Mouse (Mus musculus): Measurements from ENCODE around the gene Cyb5r3. TPM values are rescaled to one million over a fixed set of nuclear protein-coding genes. Genes with fewer than 3 reads are reported as not detected.

Gene Cyb5r3
- total RNA-seq, 2 experiments from 2014 or later: 91.3 to 102 TPM

- DNase-seq: no peak
These were observed 2.3 kb downstream of the Cyb5r3 start for GRCm38 (mm10) chr15:83169772-83170722.

DNA sequence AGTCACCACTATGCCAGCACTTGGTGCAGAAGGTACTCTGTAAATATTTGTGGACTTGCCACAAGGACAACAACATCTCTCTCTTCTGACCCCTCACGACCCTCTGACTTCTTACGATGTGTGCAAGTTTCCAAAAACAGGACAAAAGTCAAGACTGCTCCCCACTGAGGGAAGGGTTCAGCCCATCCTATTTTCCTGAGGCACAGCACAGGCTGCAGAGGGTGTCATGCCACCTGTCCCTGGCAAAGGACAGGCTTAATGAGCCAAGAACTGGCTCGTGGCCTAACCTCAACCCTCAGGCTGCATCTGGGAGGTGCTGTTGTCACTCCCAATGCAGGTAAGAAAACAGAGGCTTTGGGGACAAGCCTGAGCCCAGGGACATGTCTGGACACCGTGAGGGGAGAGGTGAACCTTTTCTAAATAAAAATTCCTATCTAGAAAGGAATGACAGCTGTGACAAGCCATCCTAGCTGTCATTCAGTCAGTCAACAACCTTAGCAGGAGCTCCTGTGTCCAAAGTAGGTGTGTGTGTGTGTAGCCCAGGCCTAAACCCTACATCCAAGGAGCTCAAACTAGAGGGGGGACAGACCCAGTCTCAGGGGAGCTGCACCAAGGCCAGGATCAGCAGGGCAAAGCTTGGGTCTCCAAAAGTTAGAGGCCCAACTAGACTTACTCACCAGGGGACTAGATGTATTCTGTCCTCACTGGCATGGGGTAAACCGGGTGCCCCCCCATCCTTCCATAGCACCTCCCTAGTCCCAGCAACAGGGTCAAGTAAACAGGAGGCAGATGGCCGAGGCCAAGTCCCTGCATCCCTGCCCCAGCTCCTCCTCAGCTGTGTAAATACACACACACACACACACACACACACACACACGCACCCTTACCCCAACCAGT lies 3.3 kb downstream of the Cyb5r3 start:
- DNase-seq: no peak

DNA sequence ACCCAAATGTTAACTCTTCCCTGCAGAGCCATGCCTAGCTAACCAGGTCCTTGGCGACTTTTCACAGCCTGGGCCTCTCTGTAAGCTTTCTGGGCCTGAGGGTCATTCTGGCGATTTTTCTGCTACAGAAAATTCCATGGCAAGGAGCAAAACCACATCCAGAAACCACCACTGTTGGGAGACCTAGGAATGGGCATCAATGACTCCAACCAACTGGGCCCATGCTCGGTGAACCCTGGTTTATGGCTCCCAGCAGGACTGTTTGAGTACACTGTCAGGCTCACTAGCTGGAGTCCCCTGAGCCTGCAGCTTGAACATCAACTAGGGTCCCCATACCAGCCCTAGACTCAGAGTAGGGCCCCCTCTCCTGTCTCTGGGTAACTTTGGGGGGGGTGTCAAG lies 4.1 kb downstream of the Cyb5r3 start:
- DNase-seq: no peak

DNA sequence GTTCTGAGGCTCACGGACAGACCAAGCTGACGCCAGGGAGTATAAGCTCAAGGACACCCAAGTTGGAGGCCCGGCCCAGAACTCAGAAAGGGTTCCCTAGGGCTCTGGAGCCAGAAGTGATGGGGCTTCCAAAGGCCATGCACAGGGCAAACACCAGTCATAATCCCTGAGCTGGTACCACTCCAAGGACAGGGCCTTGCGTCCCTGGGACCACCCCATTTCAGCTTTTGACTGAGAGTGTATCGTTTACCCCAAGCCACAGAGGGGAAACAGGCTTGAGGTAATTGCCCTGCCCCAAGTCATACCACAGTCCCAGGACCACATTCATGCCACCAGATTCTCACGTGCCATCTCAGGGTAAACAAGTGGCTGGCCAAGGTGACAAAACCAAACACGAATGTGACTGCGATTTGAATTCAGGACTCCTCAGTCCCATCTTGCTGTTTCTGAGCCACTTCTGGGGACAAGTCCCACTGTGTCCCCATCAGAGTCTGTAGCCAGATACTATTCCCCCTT lies 4.8 kb downstream of the Cyb5r3 start:
- DNase-seq: no peak

GRCm38 (mm10) chr15:83167126-83167525 lies 5.3 kb downstream of the Cyb5r3 start:
- no peak for DNase-seq

DNA sequence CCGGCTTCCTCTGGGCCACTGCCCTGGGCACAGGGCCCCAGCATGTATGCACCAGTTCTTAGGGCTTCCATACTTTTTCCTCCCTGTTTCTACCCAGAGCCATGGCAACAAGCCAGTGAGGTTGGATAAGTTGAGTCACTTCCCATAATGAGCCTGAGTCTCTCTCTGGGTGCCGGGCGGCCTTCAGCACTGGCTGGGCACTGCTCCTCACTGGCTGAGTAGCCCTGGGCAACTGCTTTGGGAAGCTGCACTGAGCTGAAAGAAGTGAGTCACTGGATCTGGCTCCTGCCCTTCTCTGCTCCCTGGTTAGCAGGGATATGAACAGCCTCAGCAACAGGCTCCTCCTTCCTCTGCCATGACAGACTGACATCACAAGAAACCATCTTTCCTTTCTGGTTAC lies 5.8 kb downstream of the Cyb5r3 start:
- peak; percentile 59 for DNase-seq

DNA sequence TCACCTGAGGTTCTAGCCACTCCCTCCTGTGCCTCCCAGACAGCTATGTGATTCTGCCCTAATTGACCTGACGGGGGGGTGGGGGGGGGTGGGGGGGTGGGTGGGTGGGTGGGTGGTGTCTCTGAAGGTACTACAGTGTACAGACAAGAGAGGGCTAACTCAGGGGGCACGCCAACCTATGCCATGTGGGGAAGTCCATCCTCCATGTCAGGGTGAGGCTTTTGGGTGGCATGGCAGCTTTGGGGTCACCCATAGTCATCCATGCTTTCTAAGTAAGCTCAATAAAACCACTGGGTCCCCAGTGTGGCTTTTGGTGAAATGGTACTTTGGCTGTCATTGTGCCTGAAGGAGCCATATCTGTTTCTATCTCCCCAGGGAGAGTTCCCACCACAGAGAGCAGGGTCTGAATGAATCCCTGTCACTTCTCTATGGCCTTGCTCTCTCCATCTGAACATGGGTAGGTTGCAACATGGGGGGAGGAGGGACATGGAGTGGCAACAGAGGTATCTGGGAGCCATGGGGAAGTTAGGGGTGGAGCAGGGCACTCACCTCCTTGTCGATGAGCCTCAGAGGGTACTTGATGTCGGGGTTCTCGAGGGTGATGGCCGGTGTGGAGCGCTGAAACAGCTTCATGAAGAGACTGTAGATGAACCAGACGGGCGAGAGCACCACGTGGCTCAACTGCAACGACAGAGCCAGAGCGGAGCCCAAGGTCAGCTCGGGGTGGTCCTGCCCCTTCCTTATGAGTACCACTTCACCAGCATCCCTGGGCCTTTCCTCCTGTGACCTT lies 6.7 kb downstream of the Cyb5r3 start:
- DNase-seq: no peak

DNA sequence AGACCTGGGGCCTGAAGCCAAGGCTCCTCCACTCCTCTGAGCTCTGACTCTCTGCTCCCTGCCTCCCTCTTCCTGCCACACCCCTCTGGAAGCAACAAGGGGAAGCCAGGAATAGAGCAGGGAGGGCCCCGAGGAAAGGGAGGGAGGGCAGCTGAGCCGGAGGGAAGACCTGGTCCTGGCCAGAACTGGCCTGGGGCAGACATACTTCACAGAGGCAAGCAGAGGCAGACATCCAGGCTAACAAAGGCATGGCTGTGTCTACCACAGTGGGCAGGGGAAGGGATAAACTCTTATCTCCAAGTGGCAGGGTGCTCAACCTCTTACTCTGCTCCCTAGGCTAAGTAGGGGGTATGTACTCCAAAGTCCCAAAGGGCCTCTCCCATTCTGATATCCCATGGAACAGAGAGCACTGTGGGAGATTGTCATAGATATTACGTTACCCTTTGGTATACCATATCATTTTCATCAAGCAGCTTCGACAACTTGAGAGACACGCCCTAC lies 7.4 kb downstream of the Cyb5r3 start:
- DNase-seq: peak; percentile 44

DNA sequence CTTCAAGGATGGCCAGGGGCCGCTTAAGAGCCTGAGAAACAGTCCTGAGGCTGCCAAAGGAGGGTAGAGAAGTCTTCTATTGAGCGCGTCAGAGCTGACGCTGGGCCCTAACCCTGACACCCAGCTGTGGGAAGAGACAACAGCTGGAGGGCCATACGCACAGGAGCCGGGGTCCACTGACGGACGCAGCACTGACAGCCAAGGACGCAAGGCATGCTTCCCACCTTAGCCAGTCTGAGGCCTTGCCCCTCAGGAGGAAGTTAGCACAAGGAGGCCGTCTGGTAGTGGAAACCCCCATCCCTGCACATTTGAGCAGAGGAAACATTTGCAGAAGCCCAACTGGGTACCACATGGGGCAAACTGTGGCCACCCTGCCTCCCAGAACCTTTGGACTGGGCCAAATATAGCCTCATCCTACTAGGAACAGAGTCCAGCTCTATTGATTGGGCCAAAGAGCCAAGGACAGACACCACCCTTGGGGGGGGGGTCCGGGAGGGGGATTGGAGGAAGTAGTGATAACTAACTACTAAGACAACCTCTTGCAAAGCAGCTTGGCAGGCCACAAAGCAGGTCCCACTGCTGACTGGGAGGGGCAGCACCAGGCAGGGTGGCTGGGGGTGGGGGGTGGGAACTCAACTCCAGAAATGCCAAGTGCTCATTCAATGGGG lies 9.4 kb downstream of the Cyb5r3 start:
- DNase-seq: no peak

DNA sequence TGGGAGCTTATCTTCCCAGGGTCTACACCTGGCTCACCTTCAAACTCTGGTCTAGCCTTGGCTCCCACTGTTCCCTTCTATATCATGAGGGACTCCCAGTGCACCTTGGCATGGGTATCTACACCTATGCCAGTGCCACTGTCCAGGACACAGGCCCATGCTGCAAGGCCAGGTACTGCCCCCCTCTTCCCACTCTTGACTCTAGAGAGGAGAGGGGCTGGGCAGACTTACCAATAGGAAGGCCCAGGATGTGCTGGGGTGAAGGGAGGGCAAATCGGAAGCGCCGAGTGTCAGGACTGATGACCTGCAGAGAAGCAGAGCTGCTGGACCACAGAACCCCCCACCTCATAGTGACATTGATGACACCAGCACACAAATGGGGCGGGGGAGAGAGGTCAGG lies 10.4 kb downstream of the Cyb5r3 start:
- DNase-seq: no peak

DNA sequence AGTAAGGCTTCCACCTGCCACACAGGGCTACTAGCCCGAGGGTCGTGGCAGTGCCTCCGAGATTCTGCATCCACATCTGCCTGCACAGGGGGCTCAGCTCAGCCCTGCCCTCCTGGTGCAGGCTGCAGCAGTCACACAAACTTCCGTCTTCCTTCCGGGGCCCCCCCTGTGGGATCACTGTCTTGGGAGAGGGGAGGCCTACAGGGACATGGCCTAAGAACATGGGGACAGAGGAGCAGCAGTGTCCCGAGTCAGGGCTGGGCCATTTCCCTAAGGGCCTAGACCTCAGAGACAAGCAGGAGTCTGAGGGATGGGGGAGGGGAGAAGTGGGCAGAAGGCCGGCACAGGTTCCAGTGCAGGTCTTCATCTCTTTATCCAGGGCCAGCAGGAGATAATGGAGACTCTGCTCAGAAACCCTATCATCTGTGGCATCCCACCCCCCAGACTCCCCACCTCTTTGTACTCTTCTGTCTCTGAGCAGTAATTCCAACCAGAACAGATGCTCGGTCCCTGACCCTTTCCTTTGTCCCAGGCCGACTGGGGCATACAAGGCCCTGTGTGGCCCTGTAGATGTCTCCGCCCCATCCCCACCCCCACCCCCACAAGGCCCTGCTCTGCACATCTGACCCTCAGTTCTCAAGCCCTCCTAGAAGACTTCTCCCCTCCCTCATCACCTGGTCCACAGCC lies 11.2 kb downstream of the Cyb5r3 start:
- no peak for DNase-seq

- DNase-seq: no peak
These were observed 11.8 kb downstream of the Cyb5r3 start for GRCm38 (mm10) chr15:83160561-83160960.

DNA sequence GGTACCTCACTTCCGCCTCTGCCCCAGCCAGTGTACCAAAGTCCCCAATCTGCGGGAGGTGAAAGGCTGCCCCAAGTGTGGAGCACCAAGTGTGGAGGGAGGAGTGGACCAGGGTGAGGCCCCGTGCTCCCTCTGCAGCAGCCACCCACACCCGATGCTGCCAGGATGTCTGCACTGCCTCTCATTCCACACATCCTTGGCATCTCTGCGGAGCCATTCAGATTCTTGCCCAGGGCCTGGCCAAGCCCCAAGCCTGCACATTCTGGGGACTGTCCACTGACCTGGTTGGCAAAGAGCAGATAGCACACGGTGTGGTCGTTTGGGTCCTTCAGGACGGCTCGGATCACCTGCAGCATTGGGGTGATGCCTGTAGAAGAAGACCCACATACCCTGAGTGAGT lies 12.6 kb downstream of the Cyb5r3 start:
- no peak for DNase-seq

GRCm38 (mm10) chr15:83158587-83159160 lies 13.7 kb downstream of the Cyb5r3 start:
- no peak for DNase-seq

DNA sequence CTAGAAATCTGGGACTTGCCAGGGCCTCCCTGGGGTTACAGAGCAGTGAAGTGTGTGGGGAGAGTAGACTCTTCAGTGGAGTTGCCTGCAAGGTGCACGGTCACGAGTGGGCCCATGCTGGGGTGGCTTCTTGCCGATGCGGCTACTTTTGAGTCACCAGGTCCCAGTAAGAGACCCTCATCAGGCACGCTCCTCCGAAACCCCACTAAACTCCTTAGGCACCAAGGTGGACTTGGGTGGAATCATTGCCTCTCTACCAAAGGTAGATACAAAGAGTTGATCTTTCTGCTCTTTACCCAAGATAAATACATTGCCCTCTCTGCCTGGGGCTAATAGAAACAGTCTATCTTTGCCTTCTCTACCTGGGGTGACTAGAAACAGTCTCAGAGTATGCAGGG lies 14.7 kb downstream of the Cyb5r3 start:
- DNase-seq: no peak

DNA sequence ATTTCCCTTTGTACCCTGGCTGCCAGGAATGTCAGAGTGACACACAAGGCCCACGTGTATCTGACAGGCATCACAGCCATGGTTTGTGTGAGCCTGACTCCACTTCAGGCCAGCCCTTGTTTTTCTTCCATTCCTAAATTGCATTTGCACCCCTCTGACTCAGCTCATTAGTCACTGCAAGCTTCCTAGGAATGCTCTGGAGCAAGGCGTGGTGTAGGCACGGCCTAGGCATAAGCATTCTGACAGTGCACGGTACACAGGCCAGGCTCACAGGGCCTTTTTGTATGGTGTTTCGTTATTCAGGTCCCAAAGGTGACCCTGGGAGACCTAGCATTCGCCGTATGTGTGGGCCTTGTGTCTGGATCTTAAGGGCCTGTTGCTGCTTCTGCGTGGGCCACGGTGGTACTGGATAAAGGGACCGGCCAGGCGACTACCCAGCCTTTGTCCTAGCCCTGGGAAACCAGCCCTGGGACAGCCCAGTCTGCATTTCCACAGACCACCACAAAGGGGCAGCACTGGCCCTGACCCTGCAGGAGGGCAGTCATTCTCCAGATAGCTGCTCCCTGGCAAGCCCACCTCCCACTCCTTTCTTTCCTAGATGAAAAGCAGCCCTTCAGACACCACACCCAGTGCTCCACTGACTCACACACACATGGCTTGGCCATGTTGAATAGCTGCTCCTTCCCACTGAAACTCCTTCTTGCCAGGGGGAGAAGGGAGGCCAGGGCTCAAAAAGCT lies 15.3 kb downstream of the Cyb5r3 start:
- DNase-seq: peak; percentile 80

DNA sequence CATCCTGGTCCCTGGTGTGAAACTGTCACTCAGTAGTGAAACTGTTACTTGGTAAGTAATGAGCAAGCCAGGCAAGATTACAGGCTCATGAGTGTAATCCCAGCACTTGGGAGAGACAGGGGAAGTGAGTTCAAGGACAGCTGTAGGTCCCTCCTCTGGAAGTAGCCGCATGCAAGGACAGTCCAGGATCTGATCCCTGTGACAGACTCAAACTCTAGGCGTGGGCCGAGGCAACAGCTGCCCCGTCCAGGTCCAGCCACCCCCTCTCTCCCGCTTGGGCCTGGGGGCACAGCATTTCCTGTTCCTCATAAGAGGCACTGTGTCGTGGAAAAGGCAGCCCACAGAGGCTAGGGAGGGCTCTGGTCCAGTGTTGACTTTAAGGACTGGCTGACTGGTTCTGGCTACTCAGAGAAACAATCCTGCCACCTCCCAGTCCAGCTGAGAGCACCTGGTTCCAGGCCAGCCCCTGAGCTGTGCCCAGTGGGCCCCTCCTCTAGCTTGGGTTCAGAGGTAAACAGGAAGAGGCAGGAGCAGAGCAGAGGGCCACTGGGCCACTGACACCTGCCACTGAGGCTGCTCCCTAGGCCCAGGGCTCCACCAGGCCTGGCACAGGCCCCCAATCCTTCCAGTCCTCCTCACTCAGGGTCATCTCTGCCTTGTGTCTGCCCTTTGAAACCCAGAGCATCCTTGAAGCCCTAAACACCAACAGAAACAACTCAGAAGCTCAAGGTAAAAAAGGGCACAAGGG lies 16.5 kb downstream of the Cyb5r3 start:
- no peak for DNase-seq

- no peak for DNase-seq
These were observed 18.1 kb downstream of the Cyb5r3 start for GRCm38 (mm10) chr15:83154309-83154708.

GRCm38 (mm10) chr15:83150694-83151093 lies 21.7 kb downstream of the Cyb5r3 start:
- no peak for DNase-seq

Data from gastrocnemius, postnatal 10 days (tissue).